Mouse (Mus musculus) frontal cortex, adult (tissue): ENCODE data around the gene Tescl.

ENCODE experiments used
- ATAC-seq: cut with Nextera tagmentation; 2 replicates; pipeline ENCODE4 v1.9.2; 2017; ENCODE audit warnings: mild to moderate bottlenecking, moderate library complexity, mixed read lengths; ENCODE audit not compliant: low TSS enrichment

Gene Tescl

DNA sequence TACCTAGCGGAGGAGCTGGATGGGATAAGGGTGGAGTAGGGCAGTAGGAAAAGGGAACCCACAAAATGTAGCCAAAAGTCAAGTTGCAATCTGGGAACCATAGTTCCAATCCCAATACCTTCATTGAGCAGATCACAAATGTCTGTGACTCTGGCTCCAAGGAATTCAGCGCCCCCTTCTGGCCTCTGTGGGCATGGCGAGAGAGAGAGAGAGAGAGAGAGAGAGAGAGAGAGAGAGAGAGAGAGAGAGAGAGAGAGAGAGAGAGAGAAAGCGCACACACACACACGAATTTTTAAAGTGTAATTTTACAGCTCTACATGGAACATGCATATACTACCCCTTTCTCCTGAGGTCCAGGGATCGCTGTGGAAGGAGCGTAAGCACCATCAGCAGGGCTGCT is 29.5 kb upstream of the Tescl start:
- no peak for ATAC-seq

DNA sequence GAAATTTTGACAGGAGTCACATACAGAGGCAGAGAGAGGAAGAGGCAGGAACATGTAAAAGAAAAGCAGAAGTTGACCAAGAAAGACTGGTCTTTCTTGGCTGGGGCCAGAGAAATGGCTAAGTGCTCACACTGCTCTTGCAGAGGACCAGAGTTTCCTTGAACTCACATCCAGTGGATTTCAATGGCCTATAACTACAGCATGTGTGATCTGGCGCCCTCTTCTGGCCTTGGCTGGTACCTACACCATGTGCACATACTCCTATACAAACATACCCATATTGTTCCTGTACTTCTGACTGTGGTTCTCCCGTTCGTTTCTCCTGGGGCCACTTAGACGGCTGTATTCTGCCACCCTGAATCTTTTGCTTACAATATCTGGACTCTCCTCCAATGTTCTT is 27.3 kb upstream of the Tescl start:
- ATAC-seq, result no peak

DNA sequence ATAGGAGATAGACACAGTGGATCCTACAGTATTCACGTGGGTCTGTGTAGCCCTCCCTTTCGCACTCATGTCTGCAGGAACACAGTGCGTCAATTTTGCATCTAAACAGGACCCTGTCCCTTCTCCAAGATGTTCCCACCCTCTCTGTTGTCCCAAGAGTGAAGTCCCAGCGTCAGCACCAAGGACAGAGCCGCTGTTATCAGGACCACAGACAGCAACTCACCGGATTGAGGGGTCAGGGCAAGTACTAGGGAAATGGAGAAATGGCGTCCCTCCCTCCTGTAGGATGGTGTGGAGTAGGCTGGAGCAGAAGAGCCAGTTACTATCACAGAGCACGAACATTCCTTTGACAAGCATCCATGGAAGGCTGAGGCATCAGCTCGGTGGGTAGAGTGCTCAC is 25.5 kb upstream of the Tescl start:
- no peak for ATAC-seq

DNA sequence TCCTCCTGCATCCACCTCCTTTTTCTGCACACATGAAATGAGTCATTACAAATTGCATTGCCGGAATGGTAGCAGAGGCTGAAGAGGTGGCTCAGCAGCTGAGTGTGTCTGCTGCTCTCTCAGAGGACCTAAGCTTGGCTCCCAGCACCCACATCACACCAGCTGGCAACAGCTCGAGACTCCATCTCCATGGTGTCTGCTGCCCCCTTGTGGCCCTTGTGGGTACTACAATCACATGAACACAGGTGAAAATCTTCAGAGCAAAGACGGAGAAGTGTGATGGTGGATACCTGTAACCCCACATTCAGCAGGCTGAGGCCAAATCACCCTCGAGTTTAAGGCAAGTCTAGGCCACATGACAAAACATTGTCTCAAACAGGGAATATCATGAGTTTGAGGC is 24.2 kb upstream of the Tescl start:
- ATAC-seq, result no peak

DNA sequence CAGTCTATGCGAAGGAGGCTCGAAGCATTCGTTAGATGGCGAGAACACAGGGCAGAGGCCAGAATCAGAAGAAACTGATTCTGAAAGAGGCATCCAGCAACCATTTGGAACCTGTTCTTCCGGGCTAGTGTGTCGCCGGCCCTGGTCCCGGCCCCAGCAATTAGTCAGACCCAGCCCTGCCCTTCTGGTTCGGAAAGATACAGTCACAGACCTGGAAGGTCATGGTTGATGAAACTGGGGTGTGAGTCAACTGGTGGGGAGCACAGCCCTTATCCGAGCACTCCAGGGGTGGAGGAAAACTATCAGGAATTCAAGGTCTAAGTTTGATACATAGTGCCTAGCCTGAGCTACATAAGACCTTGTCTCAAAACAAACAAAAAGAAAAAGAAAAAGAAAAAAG is 22.3 kb upstream of the Tescl start:
- no peak for ATAC-seq

DNA sequence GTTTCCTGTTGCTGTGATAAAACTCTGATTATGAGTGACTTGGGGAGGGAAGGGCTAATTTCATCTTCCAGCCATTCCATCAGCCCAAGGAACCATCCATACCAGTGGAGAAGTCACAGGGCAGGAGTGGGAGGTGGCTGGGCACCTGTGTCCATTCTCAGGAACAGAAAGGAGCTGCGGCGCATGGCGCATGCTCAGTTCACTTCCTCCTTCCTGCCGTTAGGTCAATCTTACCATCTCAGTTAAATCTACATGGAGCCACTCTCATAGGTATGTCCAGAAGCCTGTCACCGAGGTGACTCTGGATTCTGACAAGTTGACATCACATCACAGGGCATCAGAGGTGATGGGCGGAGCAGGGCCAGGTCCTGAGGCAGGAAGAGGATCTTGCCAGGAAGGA is 21.9 kb upstream of the Tescl start:
- no peak for ATAC-seq

DNA sequence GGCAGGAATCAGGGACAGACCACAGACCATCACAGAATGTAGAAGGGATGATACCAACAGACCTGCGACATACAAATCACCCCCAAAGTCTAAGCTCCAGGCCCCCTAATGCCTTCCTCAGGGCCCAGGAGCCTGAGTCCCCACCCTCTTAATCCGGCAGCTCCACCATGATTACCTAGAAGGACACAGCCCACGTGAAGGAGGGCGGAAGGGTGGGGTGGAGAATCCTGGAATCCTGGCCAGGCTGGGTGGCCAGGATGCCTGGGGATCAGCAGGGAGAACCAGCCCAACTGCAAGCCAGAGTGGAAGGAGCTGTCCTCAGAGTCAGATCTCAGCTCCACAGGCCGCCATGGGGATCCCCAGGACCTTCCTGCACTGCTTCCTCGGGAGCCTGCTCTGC is 15.2 kb upstream of the Tescl start, which contains the start of gene Lypd5:
Gene Lypd5 (plus strand): TSS at position 301 of the 400 bp plus-strand sequence.
- ATAC-seq, result no peak

DNA sequence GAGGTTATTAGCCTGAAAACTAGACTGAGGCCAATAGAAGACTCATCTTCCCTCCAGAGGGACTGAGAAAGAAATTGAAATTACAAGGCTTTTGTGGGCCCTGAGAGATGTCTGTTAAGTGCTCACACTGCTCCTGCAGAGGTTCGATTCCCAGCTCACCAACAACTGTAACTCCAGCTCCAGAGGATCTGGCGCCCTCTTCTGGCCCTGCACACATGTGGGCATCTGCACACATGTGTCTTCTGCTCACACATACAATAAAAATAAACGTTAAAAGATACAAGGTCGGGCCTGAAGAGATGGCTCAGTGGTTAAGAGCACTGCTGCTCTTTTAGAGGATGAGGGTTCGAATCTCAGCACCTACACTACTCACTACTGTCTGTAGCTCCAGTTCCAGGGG is 12.7 kb upstream of the Tescl start:
- no peak for ATAC-seq

DNA sequence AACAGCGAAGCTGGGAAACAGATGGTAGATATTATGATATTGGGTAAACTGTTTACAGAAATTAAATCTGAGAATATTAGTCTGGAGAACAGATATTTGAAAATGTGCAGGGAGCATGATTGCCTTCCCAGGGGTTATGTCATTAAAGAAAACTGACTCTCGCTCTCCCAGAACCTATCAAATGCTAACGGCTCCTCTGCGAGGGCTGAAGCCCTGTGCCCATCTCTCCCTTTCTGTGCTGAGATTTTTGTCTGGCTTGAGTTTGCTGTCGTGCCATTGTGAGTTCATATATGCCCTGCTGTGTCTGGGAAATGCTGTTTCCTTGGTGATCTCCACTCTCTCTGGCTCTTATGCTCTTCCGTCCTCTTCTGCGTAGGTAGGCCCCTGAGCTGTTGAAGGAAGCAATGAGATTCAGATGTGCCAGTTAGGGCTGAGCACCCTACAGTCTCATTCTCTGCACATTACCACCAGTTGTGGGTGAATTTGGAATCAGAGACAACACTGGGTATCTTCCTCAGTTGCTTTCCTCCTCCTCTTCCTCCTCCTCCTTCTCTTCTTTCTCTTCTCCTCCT is 10.1 kb upstream of the Tescl start:
- peak; percentile 85 for ATAC-seq

DNA sequence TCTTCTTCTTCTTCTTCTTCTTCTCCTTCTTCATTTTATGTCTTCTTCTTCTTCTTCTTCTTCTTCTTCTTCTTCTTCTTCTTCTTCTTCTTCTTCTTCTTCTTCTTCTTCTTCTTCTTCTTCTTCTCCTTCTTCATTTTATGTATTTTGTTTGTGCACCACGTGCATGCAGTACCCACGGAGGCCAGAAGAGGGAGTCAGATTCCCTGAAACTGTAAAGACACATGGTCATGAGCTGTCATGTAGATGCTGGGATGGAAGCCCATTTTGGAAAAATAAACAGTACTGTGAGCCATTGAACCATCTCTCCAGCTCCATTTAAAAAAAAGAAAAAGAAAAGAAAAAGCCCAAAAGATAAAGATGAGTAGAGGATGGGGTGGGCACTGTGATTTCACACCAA is 4.5 kb upstream of the Tescl start:
- no peak for ATAC-seq

DNA sequence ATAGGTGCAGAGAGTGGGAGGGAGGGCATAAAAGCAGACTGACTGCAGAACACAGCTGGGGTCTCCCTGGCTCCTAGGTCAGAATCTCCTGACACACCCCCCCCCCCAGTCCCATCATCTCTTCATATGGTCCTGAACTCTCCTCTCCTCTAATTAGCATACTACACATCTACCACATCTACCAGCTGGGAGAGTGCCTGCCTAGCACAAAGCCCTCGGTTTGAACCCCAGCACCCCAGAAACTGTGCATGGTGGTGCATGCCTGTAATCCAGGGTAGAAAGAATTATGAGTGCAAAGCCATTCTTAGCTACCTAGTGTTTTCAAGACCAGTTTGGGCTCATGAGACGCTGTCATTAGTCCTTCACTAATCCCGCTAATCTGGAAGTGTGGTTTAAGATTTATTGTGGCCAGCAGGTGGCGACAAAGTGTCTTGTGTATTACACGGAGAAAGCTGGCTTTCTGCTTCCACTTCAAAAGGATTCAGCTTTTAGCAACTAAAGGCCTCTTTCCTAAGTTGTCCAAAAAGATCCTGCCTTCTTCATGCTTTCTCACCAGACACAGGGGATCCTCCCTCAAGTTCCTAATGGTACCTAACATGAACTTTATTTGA is 2.1 kb upstream of the Tescl start:
- ATAC-seq, result peak; percentile 50; the same call in 1 of the 2 replicates

DNA sequence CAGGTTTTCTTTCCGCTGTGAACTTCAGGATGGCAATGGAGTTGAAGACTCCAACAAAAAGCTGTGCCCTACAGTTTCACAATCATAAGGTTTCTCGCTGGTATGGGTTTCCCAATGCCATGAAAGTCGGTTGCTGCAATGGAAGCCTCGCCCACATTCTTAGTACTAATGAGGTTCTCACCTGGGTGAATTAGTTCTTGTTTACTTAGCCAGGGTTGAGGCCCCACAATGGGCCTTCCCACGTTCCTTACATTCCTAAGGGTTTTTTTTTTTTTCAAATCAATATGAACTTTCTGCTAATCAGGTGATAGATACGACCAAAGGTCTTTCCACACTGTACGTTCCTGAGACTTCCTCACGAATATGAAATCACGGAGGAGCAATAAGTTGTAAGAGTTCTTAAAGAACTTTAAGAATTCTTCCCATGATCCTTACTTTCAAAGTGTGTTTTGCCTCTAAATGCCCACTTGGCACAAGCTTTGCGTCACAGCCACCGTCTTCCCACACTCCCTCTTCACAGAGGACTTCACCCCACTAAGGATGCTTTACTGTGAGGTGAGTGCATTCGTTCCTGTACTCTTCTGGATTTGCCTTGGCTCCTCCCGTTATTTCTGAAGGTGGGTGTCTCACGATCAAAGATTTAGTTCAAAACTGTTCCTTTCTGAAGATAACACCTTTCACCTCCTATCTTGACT is 6.3 kb downstream of the Tescl start:
- no peak for ATAC-seq

DNA sequence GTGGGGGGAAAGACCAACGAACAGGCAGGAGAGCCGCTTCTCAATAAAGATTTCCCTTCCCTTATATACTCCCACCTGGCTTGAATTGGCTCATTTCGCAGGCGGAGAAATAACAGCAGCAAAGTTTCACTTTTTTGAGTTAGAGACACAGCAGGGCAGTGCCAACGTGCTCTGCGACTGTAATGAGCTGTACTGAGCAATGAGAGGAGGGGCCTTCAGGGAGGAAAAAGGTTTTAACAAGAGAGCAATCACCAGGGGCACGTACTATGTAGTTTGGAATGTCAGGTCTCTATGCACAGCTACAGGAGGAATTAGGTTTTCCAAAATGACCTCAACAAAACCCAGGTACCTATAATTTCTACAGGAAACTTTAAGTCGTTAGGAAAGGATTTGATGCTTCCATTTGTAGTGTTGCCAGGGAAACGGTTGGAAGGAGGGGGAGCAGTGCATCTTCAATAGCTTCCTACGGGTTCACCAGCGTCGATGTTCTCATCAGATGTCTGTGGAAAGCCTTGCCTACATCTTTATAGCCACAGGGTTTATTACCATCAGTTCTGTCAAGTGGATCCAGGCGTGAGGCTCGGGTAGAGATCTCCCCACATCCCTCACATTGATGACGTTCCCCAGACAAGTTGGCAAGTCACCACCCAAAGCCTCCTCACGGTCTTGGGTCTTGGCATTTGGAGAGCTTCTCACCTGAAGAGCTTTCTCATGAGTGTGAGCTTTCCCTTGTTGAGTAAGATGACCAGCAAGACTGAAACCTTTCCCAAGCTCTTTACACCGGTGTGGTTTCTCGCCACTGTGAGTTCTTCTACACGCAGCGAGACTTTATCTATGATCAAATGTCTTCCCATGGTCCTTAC is 7.2 kb downstream of the Tescl start:
- peak; percentile 31; the same call in 1 of the 2 replicates for ATAC-seq

DNA sequence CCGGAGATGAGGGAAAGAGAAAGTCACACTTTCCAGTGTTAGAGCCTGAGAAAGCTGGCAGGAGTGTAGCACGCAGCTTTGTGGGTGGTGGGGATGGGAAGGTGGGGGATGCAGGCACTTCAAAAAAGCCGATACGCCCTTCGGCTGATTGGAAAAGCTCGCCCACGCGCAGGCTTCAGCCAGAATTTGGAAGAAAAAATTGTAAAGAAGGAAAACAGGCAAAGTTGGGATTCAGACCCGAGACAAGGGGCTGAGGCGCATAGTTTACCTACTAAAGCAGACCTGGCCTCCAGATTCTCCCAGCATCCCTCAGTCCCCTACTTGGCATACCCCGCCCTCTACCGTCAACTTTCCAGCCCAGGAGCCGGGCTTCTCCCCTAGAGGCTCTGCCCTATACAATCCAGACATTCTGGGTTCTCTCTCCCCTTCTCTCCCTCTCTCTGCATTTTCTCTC is 8.0 kb downstream of the Tescl start:
- peak; percentile 62; the same call in 1 of the 2 replicates for ATAC-seq

DNA sequence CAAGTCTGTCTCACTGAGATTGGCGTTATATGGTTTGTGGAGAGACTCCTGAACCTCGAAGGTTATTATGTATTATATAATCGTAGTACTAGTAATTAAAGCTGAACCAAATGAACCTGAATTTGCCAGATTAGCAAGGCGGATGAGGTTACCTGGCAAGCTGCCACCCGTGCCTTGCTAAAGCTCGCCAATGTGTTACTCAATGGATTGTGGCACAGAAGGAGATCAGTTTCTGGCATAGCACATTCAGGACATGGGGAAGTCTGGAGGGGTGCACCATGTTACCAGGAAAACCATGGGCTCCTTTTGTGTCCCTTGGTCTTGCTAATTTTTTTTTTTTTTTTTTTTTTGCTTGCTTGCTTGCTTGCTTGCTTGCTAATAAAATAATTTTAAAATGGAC is 8.5 kb downstream of the Tescl start:
- ATAC-seq, result no peak

DNA sequence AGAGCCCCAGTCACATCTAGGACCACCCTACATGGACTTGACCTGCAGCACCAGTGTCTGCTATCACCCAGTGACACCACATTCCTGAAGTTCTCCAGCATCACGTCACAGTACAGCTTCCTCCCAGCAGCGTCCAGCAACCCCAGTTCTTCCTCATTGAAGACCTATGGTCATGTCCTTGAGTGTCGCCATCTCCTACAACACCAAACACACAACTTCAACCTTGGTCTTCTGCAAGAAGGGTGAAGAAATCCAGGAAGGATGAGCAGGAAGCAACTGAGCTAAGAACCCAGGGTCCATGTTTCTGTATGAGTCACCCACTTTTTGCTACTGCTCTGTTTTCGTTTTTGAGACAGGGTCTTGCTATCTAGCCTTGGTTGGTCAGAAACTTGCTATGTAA is 11.1 kb downstream of the Tescl start:
- no peak for ATAC-seq

DNA sequence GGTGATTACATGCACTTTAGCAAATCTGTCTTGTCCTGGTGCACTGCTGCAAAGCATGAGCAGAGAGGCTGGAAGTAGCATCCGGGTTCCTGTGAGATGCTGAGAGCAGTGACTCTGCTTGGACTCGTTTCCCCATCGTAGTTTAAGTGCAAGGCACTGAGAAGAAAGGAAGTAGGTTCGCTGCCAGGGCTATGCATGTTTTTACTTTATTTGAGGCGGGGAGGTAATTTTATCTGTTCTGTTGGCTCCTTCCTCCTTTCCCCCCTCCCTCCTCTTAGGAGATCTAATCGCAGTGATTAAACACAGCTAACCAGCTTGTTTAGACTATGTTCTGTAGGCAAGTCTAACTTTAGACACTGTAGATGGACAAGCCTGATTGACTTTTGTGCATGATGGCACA is 14.8 kb downstream of the Tescl start:
- ATAC-seq, result no peak

DNA sequence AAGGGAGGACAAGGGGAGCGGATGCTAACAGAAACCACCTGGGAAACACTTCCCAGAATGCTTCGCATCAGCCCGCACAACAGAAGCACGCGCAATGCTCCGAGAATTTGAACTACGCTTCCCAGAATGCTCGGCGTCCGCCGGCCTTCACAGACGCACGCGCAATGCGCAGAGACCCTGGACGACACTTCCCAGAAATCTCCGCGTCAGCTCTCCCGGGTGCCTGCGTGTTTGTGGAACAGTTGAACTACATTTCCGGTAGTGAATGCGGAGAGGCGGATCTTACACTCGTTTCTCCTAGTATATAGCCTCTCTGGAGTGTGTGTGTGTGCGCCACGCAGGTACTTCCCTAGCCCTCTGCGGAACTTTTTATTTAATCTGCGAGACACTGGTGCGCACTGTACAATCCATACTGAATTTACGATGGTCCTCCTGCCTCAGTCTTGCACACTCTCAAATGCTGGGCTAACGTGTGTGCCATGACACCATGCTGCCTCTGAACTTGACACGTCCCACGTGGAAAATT is 17.1 kb downstream of the Tescl start, which contains the start of gene Zfp94:
Gene Zfp94 (minus strand): TSS at position 100 of the 526 bp plus-strand sequence.
- peak; percentile 99 for ATAC-seq

DNA sequence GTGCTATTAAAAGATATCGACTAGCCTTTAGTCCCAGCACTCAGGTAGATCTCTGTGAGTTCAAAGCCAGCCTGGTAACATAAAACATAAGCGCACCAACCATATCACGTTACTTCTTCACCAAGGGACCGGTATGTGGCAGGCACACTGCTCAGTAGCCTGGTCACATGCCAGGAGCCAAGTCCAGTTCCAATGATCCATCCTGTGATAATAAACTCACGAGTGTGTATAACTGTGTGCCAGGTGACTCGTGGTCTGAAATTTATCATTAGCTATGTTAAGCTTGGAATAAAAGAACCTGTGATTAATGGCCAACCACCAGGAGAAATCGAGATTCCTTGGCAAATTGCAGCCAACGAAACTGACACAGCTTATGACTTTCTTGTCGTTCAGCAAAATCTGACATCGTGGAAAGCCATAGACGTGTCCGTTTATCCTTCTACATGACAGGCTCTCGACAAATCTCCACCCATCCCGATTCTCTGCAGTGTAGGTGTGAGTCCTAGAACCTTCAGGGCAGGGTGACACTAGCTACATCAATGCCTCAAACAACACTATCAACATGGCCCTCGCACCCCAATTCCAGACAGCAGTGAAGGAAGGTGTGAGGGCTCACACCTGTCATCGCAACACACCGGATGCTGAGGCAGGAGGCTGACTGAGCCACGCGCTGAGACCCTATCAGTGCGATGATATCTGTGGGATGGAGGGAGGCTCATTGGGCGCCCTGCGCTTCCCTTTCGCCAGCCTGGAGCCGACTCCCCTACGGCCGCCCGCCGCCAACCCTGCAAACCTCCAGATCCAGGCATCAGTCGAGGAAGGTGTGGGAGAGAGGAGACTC is 17.8 kb downstream of the Tescl start:
- ATAC-seq, result 0 out of 2 replicates have a peak, but pooled peaks have one; percentile 32

DNA sequence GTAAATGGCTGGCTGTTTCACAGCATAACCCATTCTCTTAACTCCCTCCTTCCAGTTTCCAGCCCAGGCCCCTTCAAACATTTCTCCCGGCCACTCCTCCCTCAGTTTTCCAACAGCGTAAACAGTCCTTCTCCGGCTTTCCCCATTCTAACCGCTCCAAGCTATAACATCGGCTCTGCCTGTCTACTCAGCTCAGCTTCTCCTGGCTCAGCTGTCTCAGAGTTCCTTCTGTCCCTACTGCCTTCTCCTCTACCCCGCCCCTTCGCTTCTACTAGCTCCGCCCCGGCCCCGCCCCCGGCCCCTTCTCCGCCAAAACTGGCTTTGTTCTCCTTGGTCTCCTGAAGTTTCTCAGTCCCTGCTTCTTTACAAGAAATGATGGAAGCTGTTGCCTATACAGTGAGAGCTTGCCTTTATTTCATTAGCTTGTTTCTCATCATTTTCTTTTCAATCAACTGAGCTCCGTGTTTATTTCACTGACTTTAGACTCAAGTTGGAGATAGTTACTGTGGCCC is 32.9 kb downstream of the Tescl start, which contains the start of gene Zfp61:
Gene Zfp61 (minus strand): TSS at position 462 of the 512 bp plus-strand sequence.
- no peak; the same call in 1 of the 2 replicates for ATAC-seq
